Mouse (Mus musculus) heart, embryonic 16.5 days (tissue): ENCODE data around the gene Olfr610. TPM values are rescaled to one million over a fixed set of nuclear protein-coding genes. Genes with fewer than 3 reads are reported as not detected.

Source experiments
- polyA plus RNA-seq: library from polyadenylated mRNA; unstranded; fragments of >200 nt; fragmentation: Nextera tagmentation; extraction: Ambion mirVana; gene quantifications from 2 replicates; pipeline ENCODE4 v1.2.1, GENCODE M21; 2015

Olfr610 gene
- polyA plus RNA-seq, 1 experiment from 2014 or later, result not detected

Other genes with a start within 250 kb of the Olfr610 start
- not detected in 2 replicates for gene Olfr596, start 206.5 kb downstream of the Olfr610 start, polyA plus RNA-seq
- gene Olfr597, start 195.8 kb downstream of the Olfr610 start, polyA plus RNA-seq, result not detected in 2 replicates
- gene Olfr598, start 188.6 kb downstream of the Olfr610 start, polyA plus RNA-seq, result not detected in 2 replicates
- gene Olfr599, start 176.2 kb downstream of the Olfr610 start, polyA plus RNA-seq, result not detected in 2 replicates
- gene Olfr600, start 162.5 kb downstream of the Olfr610 start, polyA plus RNA-seq, result not detected in 2 replicates
- not detected in 2 replicates for gene Olfr601, start 149.5 kb downstream of the Olfr610 start, polyA plus RNA-seq
- not detected in 2 replicates for gene Olfr603, start 125.9 kb downstream of the Olfr610 start, polyA plus RNA-seq
- gene Usp17lc, start 97.0 kb downstream of the Olfr610 start, polyA plus RNA-seq, result not detected in 2 replicates
- not detected in 2 replicates for gene Olfr605, start 66.7 kb downstream of the Olfr610 start, polyA plus RNA-seq
- gene Olfr606, start 63.1 kb downstream of the Olfr610 start, polyA plus RNA-seq, result not detected in 2 replicates
- gene Olfr607, start 48.0 kb downstream of the Olfr610 start, polyA plus RNA-seq, result 0.32 and 0.55 TPM in 2 replicates
- gene Olfr608, start 42.2 kb downstream of the Olfr610 start, polyA plus RNA-seq, result 0.91 and 1.2 TPM in 2 replicates
- gene Olfr609, start 14.1 kb downstream of the Olfr610 start, polyA plus RNA-seq, result not detected in 2 replicates
- not detected in 2 replicates for gene Olfr611, start 8.7 kb upstream of the Olfr610 start, polyA plus RNA-seq
- gene Olfr612, start 30.6 kb upstream of the Olfr610 start, polyA plus RNA-seq, result not detected in 2 replicates
- gene Olfr613, start 36.0 kb upstream of the Olfr610 start, polyA plus RNA-seq, result not detected in 2 replicates
- not detected in 2 replicates for gene Olfr615, start 44.0 kb upstream of the Olfr610 start, polyA plus RNA-seq
- not detected in 2 replicates for gene Olfr616, start 57.0 kb upstream of the Olfr610 start, polyA plus RNA-seq
- gene Olfr617, start 60.9 kb upstream of the Olfr610 start, polyA plus RNA-seq, result not detected in 2 replicates
- gene Olfr618, start 78.0 kb upstream of the Olfr610 start, polyA plus RNA-seq, result not detected in 2 replicates
- not detected in 2 replicates for gene Olfr619, start 88.5 kb upstream of the Olfr610 start, polyA plus RNA-seq
- gene Olfr620, start 100.4 kb upstream of the Olfr610 start, polyA plus RNA-seq, result not detected in 2 replicates
- not detected in 2 replicates for gene Olfr622, start 130.6 kb upstream of the Olfr610 start, polyA plus RNA-seq
- not detected in 2 replicates for gene Olfr623, start 151.6 kb upstream of the Olfr610 start, polyA plus RNA-seq
- 0.03 and 0.04 TPM in 2 replicates for gene Olfr624, start 159.1 kb upstream of the Olfr610 start, polyA plus RNA-seq
- not detected in 2 replicates for gene Olfr625-ps1, start 170.6 kb upstream of the Olfr610 start, polyA plus RNA-seq
- not detected in 2 replicates for gene Olfr243, start 202.5 kb upstream of the Olfr610 start, polyA plus RNA-seq
- gene Olfr628, start 218.3 kb upstream of the Olfr610 start, polyA plus RNA-seq, result not detected in 2 replicates
- gene Olfr629, start 232.8 kb upstream of the Olfr610 start, polyA plus RNA-seq, result not detected in 2 replicates
- not detected in 2 replicates for gene Olfr630, start 245.2 kb upstream of the Olfr610 start, polyA plus RNA-seq